Mouse (Mus musculus): ENCODE measurements around the gene Zfp992.

DNA sequence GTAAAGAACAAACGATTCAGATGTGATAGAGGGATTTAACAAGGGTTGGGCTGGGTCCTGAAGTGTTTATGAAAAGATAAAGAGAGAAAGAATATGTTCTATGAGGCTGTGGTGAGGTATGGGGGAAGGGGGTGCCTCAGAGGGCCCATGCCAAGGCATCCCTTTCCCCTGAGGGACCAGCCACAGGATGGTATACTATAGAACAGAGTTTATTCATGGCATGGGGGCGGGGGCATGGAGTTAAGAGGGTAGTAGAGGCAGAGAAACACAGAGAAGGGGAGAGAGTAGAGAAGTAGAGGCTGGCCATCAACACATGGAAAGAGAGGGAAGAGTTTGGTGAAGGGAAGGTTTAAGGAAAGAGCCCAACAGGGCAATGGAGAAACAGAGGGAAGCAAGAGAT lies 6.1 kb downstream of the Zfp992 start:
- TF ChIP-seq CTCF (IDR thresholded peaks at IDR 0.05; ENCODE audit: low read depth) (no peak), EP300 (IDR thresholded peaks at IDR 0.05; ENCODE audit: low read depth) (no peak)
